Mouse (Mus musculus) hindbrain, embryonic 12.5 days (tissue): ENCODE data around the gene Topors. TPM values are rescaled to one million over a fixed set of nuclear protein-coding genes. Genes with fewer than 3 reads are reported as not detected.

Experiments
- ATAC-seq: fragments of 200-750 bp; cut with Nextera tagmentation; 2 replicates; pipeline ENCODE4 v1.8.0; 2017; ENCODE audit warnings: moderate TSS enrichment; ENCODE audit not compliant: low FRiP score
- H3K27ac ChIP-seq: fragments of 300-500 bp; sonication (generic); 2 replicates; pipeline ENCODE4 v1.5.1; 2016; ENCODE audit warnings: mild to moderate bottlenecking
- H3K27me3 ChIP-seq: fragments of 300-500 bp; sonication (generic); 2 replicates; pipeline ENCODE4 v1.6.1; 2016; ENCODE audit warnings: mild to moderate bottlenecking
- H3K36me3 ChIP-seq: fragments of 300-500 bp; sonication (generic); 2 replicates; pipeline ENCODE4 v1.6.1; 2016; ENCODE audit warnings: mild to moderate bottlenecking
- H3K4me1 ChIP-seq: fragments of 300-500 bp; sonication (generic); 2 replicates; pipeline ENCODE4 v1.6.1; 2016
- H3K4me2 ChIP-seq: fragments of 300-500 bp; sonication (generic); replicated peaks from 2 replicates; pipeline ENCODE4 v1.6.1; 2016; ENCODE audit warnings: mild to moderate bottlenecking
- H3K4me3 ChIP-seq: fragments of 300-500 bp; sonication (generic); 2 replicates; pipeline ENCODE4 v1.5.1; 2016; ENCODE audit warnings: mild to moderate bottlenecking
- H3K9ac ChIP-seq: fragments of 300-500 bp; sonication (generic); 2 replicates; pipeline ENCODE4 v1.6.1; 2016; ENCODE audit warnings: mild to moderate bottlenecking, moderate library complexity
- H3K9me3 ChIP-seq: fragments of 300-500 bp; sonication (generic); replicated peaks from 2 replicates; pipeline ENCODE4 v1.6.1; 2016; ENCODE audit warnings: mild to moderate bottlenecking
- WGBS: fragments of 180-500 bp; shearing (Covaris S2); methylation state at CpG from one replicate; pipeline ENCODE4 v1.1.7; 2016; 5-methylcytosine and 5-hydroxymethylcytosine counted together
- polyA plus RNA-seq: library from polyadenylated mRNA; unstranded; fragments of >200 nt; fragmentation: Nextera tagmentation; extraction: Ambion mirVana; gene quantifications from 2 replicates; pipeline ENCODE4 v1.2.1, GENCODE M21; 2016

Topors gene
- polyA plus RNA-seq, 1 experiment from 2014 or later = 45.6 TPM

GRCm38 (mm10) chr4:40285582-40285981 is 15.9 kb upstream of the Topors start:
- H3K9me3 ChIP-seq = no peaks in the 10 kb centered on the region
- no peaks in the 10 kb centered on the region for H3K27me3 ChIP-seq
- no peak overlapping the region for H3K4me3 ChIP-seq
- H3K9ac ChIP-seq = no peak overlapping the region
- no peaks in the 10 kb centered on the region for H3K36me3 ChIP-seq
- H3K27ac ChIP-seq = no peak overlapping the region
- H3K4me1 ChIP-seq = no peaks in the 10 kb centered on the region
- ATAC-seq = no peak
- 18% methylated on average over 4 of the region's 4 CpGs for WGBS
- H3K4me2 ChIP-seq = no peak overlapping the region

DNA sequence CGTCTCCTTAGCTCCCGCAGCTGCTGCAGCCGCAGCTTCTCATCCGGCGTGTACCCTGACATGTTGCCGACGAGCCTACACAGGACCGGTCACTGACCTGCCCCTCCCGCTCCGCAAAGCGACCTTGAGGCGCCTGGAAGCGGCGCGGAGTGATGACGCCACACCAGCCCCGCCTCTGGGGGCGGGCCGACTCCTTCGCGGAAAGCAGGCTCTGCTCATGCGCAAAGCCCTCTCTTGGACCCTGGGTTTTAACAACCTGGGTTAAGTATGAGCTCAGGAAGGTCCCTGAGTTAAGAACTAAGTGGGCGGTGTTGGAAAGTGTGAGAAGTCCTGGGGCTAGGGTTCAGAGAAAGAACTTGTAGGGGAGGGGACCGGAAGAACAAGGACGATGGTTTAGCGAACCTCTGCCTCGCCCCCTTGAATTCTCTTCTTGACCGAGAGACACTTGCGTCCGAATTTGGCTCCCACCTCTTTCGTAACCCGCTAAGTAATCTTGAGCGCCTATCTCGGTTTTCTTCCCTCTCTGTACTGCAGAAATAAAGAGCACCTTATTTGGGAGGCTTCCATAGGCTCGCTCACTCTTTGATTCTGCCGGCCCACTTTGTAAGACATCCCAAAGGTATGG is 9.7 kb upstream of the Topors start, which contains the start of gene Ndufb6:
TSS of gene Ndufb6 (minus strand) at position 146 of the 625 bp plus-strand sequence.
- no peaks in the 10 kb centered on the region for H3K9me3 ChIP-seq
- H3K4me1 ChIP-seq = peaks cover 14% of the 10 kb centered on the region
- peak; percentile 97 for ATAC-seq
- peaks cover 18% of the 10 kb centered on the region; the same call in 1 of the 2 replicates for H3K36me3 ChIP-seq
- H3K27me3 ChIP-seq = no peaks in the 10 kb centered on the region
- peak within 1 kb of the TSS; percentile 62; the same call in 1 of the 2 replicates for H3K27ac ChIP-seq
- peak within 1 kb of the TSS; percentile 98 for H3K4me2 ChIP-seq
- peak within 1 kb of the TSS; percentile 93 for H3K4me3 ChIP-seq
- WGBS = under 1% methylated on average over 36 of the region's 36 CpGs
- peak within 1 kb of the TSS; percentile 82 for H3K9ac ChIP-seq

- Histone ChIP-seq H3K4me3 (peak overlapping the region; percentile 93), H3K4me1 (peaks cover 14% of the 10 kb centered on the region), H3K9me3 (no peaks in the 10 kb centered on the region), H3K36me3 (peaks cover 18% of the 10 kb centered on the region; the same call in 1 of the 2 replicates), H3K4me2 (peak overlapping the region; percentile 98), H3K9ac (peak overlapping the region; percentile 82), H3K27ac (peak overlapping the region; percentile 62; the same call in 1 of the 2 replicates), H3K27me3 (no peaks in the 10 kb centered on the region)
- under 1% methylated on average over 21 of the region's 21 CpGs for WGBS
- peak; percentile 86 for ATAC-seq
Measured at GRCm38 (mm10) chr4:40278880-40279275, 9.2 kb upstream of the Topors start.

GRCm38 (mm10) chr4:40268835-40269234 is 815 bp downstream of the Topors start:
- ATAC-seq = peak; percentile 13
- Histone ChIP-seq H3K4me1 (peaks cover 18% of the 10 kb centered on the region), H3K36me3 (peaks cover 16% of the 10 kb centered on the region), H3K4me3 (peak overlapping the region; percentile 79), H3K27ac (peak overlapping the region; percentile 94), H3K9ac (peak overlapping the region; percentile 82), H3K4me2 (peak overlapping the region; percentile 82), H3K27me3 (no peaks in the 10 kb centered on the region), H3K9me3 (no peaks in the 10 kb centered on the region)
- under 1% methylated on average over 16 of the region's 16 CpGs for WGBS

DNA sequence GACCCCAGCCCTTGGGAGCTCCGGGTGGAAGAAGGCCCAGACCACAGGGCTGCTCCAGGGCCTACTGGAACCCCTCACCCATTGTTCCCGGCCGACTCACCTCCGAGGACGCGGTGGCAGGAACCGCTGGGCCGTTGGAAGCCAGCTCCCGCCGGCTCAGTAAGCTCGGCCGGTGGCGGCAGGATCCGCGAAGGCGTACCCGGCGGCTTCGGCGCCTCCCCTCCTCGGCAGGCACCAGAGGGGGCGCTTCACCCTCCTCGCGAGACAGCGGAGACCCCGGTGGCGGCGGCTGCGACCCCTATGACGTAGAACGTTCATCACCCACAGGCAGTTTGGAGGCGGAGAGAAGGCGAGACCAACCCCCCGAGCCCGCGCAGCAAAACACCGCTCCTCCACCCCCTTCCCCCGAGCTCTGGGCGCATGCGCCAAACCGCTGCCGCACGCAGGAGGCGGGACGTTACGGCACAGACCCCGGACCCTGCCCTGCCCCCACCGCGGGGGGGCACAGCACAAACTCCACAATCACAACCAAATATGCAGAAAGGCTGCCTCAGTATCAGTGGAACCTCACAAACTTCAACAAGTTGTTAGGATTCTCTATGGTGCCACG is 1.3 kb downstream of the Topors start:
- Histone ChIP-seq H3K4me1 (peaks cover 18% of the 10 kb centered on the region), H3K4me3 (peak overlapping the region; percentile 79), H3K36me3 (peaks cover 13% of the 10 kb centered on the region), H3K4me2 (peak overlapping the region; percentile 82), H3K9ac (peak overlapping the region; percentile 82), H3K27me3 (no peaks in the 10 kb centered on the region), H3K27ac (peak overlapping the region; percentile 94), H3K9me3 (no peaks in the 10 kb centered on the region)
- WGBS = under 1% methylated on average over 47 of the region's 50 CpGs
- ATAC-seq = peak; percentile 88

DNA sequence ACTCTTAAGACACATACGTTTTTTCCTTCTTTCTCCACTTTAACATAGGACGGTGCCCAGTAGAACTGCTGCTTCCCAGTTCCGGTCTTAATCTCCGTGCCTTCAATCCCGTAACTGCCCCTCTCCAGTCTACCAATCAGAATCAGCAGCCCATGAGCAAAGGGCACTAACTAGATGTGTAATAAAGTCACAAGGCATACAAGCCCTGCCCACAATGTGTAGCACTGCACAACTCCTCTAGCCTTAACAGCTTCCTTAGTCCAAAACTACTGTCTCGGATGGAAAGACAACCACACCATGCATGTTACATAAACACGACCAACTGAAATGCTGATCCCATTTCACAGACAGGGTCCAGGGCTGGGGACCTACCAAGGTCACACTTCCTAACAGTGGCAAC is 2.0 kb downstream of the Topors start:
- Histone ChIP-seq H3K9ac (peak overlapping the region; percentile 82), H3K9me3 (no peaks in the 10 kb centered on the region), H3K36me3 (peaks cover 15% of the 10 kb centered on the region), H3K27me3 (no peaks in the 10 kb centered on the region), H3K4me2 (peak overlapping the region; percentile 82), H3K4me3 (peak overlapping the region; percentile 79), H3K4me1 (peaks cover 18% of the 10 kb centered on the region), H3K27ac (peak overlapping the region; percentile 94)
- peak; percentile 3 for ATAC-seq
- 74% methylated on average over 7 of the region's 7 CpGs for WGBS

DNA sequence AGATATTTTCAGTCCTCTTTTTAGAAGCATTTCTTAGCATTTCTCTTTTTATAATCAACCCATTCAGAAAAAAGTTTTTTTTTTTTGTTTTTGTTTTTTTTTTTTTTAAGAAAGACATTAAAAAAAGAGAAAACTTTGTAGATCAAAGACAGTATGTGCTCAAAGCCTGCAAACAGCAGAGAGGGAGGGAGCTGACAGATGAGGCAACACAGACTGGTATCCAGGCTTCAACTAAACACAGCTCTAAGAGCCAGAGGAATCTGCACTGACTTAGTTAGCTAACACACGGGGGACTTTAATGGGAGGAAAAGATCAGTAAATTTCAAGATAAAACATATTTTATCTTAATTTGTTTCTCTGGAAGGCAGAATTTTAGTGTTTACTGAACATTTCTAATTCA is 5.3 kb downstream of the Topors start:
- Histone ChIP-seq H3K9me3 (no peaks in the 10 kb centered on the region), H3K4me2 (no peak overlapping the region), H3K27me3 (no peaks in the 10 kb centered on the region), H3K4me1 (peaks cover 18% of the 10 kb centered on the region), H3K4me3 (no peak overlapping the region), H3K27ac (no peak overlapping the region), H3K9ac (no peak overlapping the region), H3K36me3 (peaks cover 39% of the 10 kb centered on the region)
- 97% methylated on average over 1 of the region's 1 CpGs for WGBS
- no peak for ATAC-seq

- ATAC-seq = no peak
- Histone ChIP-seq H3K4me1 (no peaks in the 10 kb centered on the region), H3K4me2 (no peak overlapping the region), H3K9ac (no peak overlapping the region), H3K9me3 (no peaks in the 10 kb centered on the region), H3K27me3 (no peaks in the 10 kb centered on the region), H3K4me3 (no peak overlapping the region), H3K27ac (no peak overlapping the region), H3K36me3 (peaks cover 15% of the 10 kb centered on the region)
- WGBS = 86% methylated on average over 8 of the region's 8 CpGs
Measured at GRCm38 (mm10) chr4:40254385-40255103, 15.1 kb downstream of the Topors start.

GRCm38 (mm10) chr4:40253766-40254165 is 15.9 kb downstream of the Topors start:
- peaks cover 10% of the 10 kb centered on the region; the same call in 1 of the 2 replicates for H3K36me3 ChIP-seq
- no peaks in the 10 kb centered on the region for H3K9me3 ChIP-seq
- H3K27me3 ChIP-seq = no peaks in the 10 kb centered on the region
- H3K4me1 ChIP-seq = no peaks in the 10 kb centered on the region
- 85% methylated on average over 2 of the region's 2 CpGs for WGBS
- no peak for ATAC-seq
- no peak overlapping the region for H3K27ac ChIP-seq
- no peak overlapping the region for H3K4me3 ChIP-seq
- H3K4me2 ChIP-seq = no peak overlapping the region
- H3K9ac ChIP-seq = no peak overlapping the region

GRCm38 (mm10) chr4:40250984-40251383 is 18.7 kb downstream of the Topors start:
- H3K27ac ChIP-seq = no peak overlapping the region
- WGBS = 90% methylated on average over 5 of the region's 5 CpGs
- H3K9ac ChIP-seq = no peak overlapping the region
- no peaks in the 10 kb centered on the region for H3K36me3 ChIP-seq
- no peak overlapping the region for H3K4me3 ChIP-seq
- ATAC-seq = no peak
- no peaks in the 10 kb centered on the region for H3K9me3 ChIP-seq
- no peak overlapping the region for H3K4me2 ChIP-seq
- H3K27me3 ChIP-seq = no peaks in the 10 kb centered on the region
- H3K4me1 ChIP-seq = no peaks in the 10 kb centered on the region

DNA sequence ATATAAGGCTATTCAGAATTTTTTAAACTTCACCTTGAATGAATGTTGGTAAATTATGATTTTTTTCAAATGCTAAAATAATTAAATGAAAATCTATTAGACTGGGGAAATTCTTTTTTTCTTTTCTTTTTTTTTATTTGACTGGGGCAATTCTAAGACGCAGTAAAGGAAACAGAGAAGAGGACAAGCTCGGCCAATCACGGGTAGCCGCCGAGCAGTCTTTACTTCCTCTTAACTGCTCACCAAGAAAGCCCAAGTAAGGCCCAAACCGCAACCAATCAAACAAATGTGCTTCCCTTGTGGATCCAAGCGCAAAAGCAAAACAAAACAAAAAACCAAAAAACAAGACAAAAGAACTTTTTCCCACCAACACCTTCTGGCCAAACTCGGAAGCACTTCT is 25.6 kb downstream of the Topors start:
- no peak overlapping the region for H3K27ac ChIP-seq
- ATAC-seq = no peak
- no peaks in the 10 kb centered on the region for H3K36me3 ChIP-seq
- H3K27me3 ChIP-seq = no peaks in the 10 kb centered on the region
- H3K9ac ChIP-seq = no peak overlapping the region
- H3K9me3 ChIP-seq = no peaks in the 10 kb centered on the region
- H3K4me2 ChIP-seq = no peak overlapping the region
- 86% methylated on average over 8 of the region's 8 CpGs for WGBS
- H3K4me1 ChIP-seq = peaks cover 9% of the 10 kb centered on the region
- no peak overlapping the region for H3K4me3 ChIP-seq

DNA sequence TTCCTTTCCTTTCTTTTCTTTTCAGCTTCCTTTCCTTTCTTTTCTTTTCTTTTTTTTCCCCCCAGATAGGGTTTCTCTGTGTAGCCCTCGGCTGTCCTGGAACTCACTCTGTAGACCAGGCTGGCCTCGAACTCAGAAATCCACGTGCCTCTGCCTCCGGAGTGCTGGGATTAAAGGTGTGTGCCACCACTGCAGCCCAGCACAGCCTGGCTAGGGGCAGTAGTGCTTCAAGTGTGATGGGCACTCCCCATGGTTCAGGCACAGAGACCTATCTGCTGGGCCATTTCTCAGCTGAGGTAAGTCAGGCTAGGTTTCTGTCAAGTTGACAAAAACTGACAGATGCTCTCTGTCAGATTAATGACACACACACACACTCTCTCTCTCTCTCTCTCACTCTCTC is 26.6 kb downstream of the Topors start:
- 80% methylated on average over 4 of the region's 4 CpGs for WGBS
- H3K36me3 ChIP-seq = no peaks in the 10 kb centered on the region

More for the DNA sequence above, 26.6 kb downstream of the Topors start:
- H3K4me3 ChIP-seq = no peak overlapping the region
- H3K9ac ChIP-seq = no peak overlapping the region
- no peak overlapping the region for H3K27ac ChIP-seq
- H3K27me3 ChIP-seq = no peaks in the 10 kb centered on the region
- peaks cover 14% of the 10 kb centered on the region for H3K4me1 ChIP-seq
- no peak for ATAC-seq
- H3K9me3 ChIP-seq = no peaks in the 10 kb centered on the region
- H3K4me2 ChIP-seq = no peak overlapping the region
